Mouse (Mus musculus): ENCODE measurements around the gene Samd1. TPM values are rescaled to one million over a fixed set of nuclear protein-coding genes. Genes with fewer than 3 reads are reported as not detected.
"Not testable (repeated sequence)": the region's sequence is repeated elsewhere in the genome, so short reads cannot be mapped to it uniquely, and the experiment has no call there.

The Samd1 gene
- total RNA-seq, 1 experiment from 2014 or later, result 26.3 TPM

GRCm38 (mm10) chr8:83980845-83981244 lies 16.6 kb upstream of the Samd1 start:
- no peak for ATAC-seq (replicated peaks; ENCODE audit: insufficient number of reproducible peaks, low FRiP score, low TSS enrichment, poor library complexity, severe bottlenecking)

- no peak for ATAC-seq (replicated peaks; ENCODE audit: insufficient number of reproducible peaks, low FRiP score, low TSS enrichment, poor library complexity, severe bottlenecking)
Measured at GRCm38 (mm10) chr8:83981533-83981932, 15.9 kb upstream of the Samd1 start.

GRCm38 (mm10) chr8:83982449-83982848 lies 15.0 kb upstream of the Samd1 start:
- no peak for ATAC-seq (replicated peaks; ENCODE audit: insufficient number of reproducible peaks, low FRiP score, low TSS enrichment, poor library complexity, severe bottlenecking)

GRCm38 (mm10) chr8:83983222-83983621 lies 14.2 kb upstream of the Samd1 start:
- ATAC-seq (replicated peaks; ENCODE audit: insufficient number of reproducible peaks, low FRiP score, low TSS enrichment, poor library complexity, severe bottlenecking), result not testable (repeated sequence)

GRCm38 (mm10) chr8:83989243-83989642 lies 8.2 kb upstream of the Samd1 start:
- ATAC-seq (replicated peaks; ENCODE audit: insufficient number of reproducible peaks, low FRiP score, low TSS enrichment, poor library complexity, severe bottlenecking), result peak; percentile 48; the same call in 1 of the 2 replicates

GRCm38 (mm10) chr8:83990170-83990569 lies 7.3 kb upstream of the Samd1 start:
- ATAC-seq (replicated peaks; ENCODE audit: insufficient number of reproducible peaks, low FRiP score, low TSS enrichment, poor library complexity, severe bottlenecking), result no peak

- no peak for ATAC-seq (replicated peaks; ENCODE audit: insufficient number of reproducible peaks, low FRiP score, low TSS enrichment, poor library complexity, severe bottlenecking)
Measured at GRCm38 (mm10) chr8:83992488-83992887, 5.0 kb upstream of the Samd1 start.

- ATAC-seq (replicated peaks; ENCODE audit: insufficient number of reproducible peaks, low FRiP score, low TSS enrichment, poor library complexity, severe bottlenecking), result no peak
Measured at GRCm38 (mm10) chr8:83994030-83994429, 3.4 kb upstream of the Samd1 start.

GRCm38 (mm10) chr8:83995973-83996372 lies 1.5 kb upstream of the Samd1 start:
- ATAC-seq (replicated peaks; ENCODE audit: insufficient number of reproducible peaks, low FRiP score, low TSS enrichment, poor library complexity, severe bottlenecking), result no peak

GRCm38 (mm10) chr8:83996567-83997505 lies 636 bp upstream of the Samd1 start:
- 0 out of 2 replicates have a peak, but pooled peaks have one; percentile 24 for ATAC-seq (replicated peaks; ENCODE audit: insufficient number of reproducible peaks, low FRiP score, low TSS enrichment, poor library complexity, severe bottlenecking)

GRCm38 (mm10) chr8:83998231-83999056 lies 972 bp downstream of the Samd1 start:
- 0 out of 2 replicates have a peak, but pooled peaks have one; percentile 7 for ATAC-seq (replicated peaks; ENCODE audit: insufficient number of reproducible peaks, low FRiP score, low TSS enrichment, poor library complexity, severe bottlenecking)

GRCm38 (mm10) chr8:83999057-83999705 lies 1.7 kb downstream of the Samd1 start:
- no peak for ATAC-seq (replicated peaks; ENCODE audit: insufficient number of reproducible peaks, low FRiP score, low TSS enrichment, poor library complexity, severe bottlenecking)

- ATAC-seq (replicated peaks; ENCODE audit: insufficient number of reproducible peaks, low FRiP score, low TSS enrichment, poor library complexity, severe bottlenecking), result no peak
Measured at GRCm38 (mm10) chr8:83999825-84000224, 2.4 kb downstream of the Samd1 start.

- ATAC-seq (replicated peaks; ENCODE audit: insufficient number of reproducible peaks, low FRiP score, low TSS enrichment, poor library complexity, severe bottlenecking), result no peak
Measured at GRCm38 (mm10) chr8:84001281-84002000, 4.0 kb downstream of the Samd1 start, which contains the start of gene 1700067K01Rik. 1700067K01Rik (plus strand) TSS chr8:84001502.

GRCm38 (mm10) chr8:84002957-84003611 lies 5.6 kb downstream of the Samd1 start:
- ATAC-seq (replicated peaks; ENCODE audit: insufficient number of reproducible peaks, low FRiP score, low TSS enrichment, poor library complexity, severe bottlenecking), result no peak

- no peak for ATAC-seq (replicated peaks; ENCODE audit: insufficient number of reproducible peaks, low FRiP score, low TSS enrichment, poor library complexity, severe bottlenecking)
Measured at GRCm38 (mm10) chr8:84003612-84004246, 6.3 kb downstream of the Samd1 start.

- ATAC-seq (replicated peaks; ENCODE audit: insufficient number of reproducible peaks, low FRiP score, low TSS enrichment, poor library complexity, severe bottlenecking), result peak; percentile 97
Measured at GRCm38 (mm10) chr8:84004533-84005201, 7.2 kb downstream of the Samd1 start.

Data from monocyte, adult 5-6 weeks (primary cell).